Mouse (Mus musculus) c-Kit-negative CD71-positive TER-119-positive erythroid progenitor cells, embryonic 14.5 days (primary cell): ENCODE results near the gene Milr1.
"Not testable (repeated sequence)": the region's sequence is repeated elsewhere in the genome, so short reads cannot be mapped to it uniquely, and the experiment has no call there.

Experiments
- DNase-seq: peaks from one replicate; pipeline ENCODE4 v3.0.0-alpha.2; 2013; ENCODE audit warnings: low read depth, low spot score

Gene Milr1

GRCm38 (mm10) chr11:106751039-106752018 is at the start of gene Milr1:
Milr1 (plus strand) TSS chr11:106751226.
- DNase-seq: no peak

DNA sequence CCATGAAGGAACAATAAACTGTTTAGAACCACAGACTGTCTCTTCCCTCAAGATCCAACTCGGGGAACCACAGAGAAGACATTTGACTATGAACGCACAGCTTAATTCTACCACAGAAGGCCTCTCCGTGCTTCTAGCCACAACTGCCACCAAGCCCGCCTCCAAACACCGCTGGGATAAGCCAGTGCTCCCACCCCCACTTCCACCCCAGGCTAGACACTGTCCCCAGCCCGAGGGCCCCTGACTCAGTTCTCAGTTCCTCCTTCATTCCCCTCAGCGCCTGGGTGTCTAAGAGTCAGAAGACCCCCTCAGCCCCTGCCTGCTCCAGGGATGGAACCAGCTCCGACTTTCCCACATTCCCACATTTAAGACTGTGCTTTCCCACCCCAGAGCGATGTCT is 49.4 kb upstream of the Milr1 start:
- no peak for DNase-seq

DNA sequence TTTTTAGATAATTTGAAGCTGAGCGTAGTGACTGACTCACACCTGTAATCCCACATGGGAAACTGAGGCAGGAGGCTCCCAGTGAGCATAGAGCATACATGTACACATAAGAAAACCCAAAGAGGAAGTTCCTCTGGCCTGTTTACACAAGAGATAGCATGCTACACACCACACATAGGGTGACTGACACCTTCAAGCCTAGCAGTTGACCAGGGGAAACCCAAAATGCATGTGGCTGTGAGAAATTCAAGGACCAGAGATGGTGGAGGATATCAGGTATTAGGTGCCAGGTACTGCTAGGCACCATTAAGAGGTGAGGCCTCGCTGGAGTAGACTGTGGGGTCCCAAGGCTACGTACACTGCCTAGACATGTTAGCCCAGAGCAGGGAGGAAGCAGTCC is 48.4 kb upstream of the Milr1 start:
- DNase-seq: no peak

GRCm38 (mm10) chr11:106703931-106704330 is 47.1 kb upstream of the Milr1 start:
- DNase-seq: no peak

- DNase-seq: no peak
Measured at GRCm38 (mm10) chr11:106704399-106705111, 46.5 kb upstream of the Milr1 start.

DNA sequence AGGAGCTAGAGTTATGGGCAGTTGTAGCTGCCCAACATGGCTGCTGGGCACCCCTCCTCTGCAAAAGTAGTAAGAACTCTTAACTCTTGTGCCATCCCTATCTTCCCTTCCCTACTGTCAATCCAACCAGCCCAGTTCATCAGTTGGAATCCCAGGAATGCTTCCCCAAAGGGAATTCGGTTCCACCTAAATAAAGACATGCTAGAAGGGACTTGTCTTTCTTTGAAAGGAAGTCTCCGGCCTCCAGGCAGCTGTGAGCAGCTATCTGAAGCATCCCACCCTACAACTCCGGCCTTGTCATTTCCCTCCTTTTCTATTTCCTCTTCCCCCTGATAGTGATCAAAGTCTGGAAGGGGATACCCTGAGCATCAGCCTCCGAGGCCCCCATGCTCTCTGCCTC is 44.8 kb upstream of the Milr1 start:
- no peak for DNase-seq

- no peak for DNase-seq
Measured at GRCm38 (mm10) chr11:106707085-106707484, 43.9 kb upstream of the Milr1 start.

DNA sequence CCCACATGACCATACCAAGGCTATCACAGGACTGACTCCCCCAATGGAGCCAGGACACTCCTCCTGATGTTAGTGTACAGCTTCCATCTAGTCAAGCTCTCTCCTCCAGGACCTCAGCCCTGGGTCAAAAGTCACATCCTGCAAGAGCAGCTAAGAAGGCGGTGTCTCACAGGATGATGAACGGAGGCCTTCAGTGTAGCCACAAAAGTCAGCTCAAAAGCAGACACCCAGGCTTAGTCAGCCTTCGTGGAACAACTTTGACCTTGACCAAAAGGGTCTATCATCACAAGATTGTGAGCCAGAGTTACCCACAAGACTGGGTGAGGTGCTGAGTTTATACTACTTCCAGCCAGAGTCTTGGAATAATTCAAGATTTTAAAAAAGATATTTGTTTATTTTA is 43.2 kb upstream of the Milr1 start:
- no peak for DNase-seq

GRCm38 (mm10) chr11:106709227-106709985 is 41.6 kb upstream of the Milr1 start:
- no peak for DNase-seq

DNA sequence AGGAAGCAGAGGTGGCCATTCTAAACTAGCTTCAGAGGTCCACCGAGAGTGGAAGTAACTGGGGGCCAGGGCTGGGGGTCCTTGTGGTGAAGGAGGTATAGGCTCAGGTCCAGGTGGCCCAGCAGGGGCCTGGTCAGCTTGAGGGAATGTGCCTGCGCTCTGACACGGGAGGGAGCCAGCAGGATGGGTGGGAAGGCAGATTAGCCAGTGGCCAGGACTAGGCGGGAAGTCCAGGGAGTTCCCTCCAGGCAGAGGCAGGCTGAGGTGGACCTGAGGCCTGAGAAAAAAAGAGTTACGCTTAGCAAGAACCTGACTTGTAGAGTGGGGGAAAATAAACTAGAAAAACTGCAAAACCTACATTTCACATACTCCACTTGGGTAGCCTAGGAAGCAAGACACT is 40.2 kb upstream of the Milr1 start:
- no peak for DNase-seq

DNA sequence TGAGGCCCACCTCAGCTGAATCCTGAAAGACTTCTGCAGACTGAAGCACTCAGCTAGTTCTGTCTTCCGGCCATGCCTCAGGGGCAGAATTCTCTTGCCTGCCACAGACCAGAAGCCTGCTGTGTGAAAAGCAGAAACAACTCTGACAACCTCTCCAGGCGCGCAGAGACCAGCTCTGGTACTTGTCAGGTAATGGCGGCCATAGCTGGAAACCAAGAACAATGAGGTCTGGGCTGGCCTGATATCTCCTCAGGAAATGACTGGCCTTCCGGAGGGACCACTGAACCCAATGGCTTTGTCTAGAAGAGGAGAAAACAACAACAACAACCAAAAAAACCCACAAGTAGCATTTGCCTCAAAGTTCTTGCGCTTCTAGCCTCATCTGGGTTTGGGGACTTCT is 36.0 kb upstream of the Milr1 start:
- no peak for DNase-seq

DNA sequence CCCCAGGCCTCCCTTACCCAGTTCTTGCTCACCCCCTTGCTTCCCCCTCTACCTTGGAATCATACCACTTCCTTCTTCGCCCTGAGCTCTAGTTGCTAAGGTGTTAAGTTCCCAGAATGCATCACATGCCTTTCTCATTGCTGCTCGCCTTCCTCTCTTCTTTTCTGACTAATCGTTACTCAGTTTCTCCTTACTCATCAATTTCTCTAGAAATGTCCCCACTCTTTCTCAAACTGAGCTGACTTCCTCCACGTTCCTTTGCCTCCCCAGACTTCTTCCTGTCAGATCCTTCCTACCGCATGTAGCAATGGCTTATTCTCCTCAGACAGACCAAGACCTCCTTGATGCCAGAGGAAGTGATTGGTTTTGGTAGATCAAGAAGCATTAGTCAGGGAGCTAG is 34.5 kb upstream of the Milr1 start:
- no peak for DNase-seq

- DNase-seq: no peak
Measured at GRCm38 (mm10) chr11:106720379-106720778, 30.6 kb upstream of the Milr1 start.

DNA sequence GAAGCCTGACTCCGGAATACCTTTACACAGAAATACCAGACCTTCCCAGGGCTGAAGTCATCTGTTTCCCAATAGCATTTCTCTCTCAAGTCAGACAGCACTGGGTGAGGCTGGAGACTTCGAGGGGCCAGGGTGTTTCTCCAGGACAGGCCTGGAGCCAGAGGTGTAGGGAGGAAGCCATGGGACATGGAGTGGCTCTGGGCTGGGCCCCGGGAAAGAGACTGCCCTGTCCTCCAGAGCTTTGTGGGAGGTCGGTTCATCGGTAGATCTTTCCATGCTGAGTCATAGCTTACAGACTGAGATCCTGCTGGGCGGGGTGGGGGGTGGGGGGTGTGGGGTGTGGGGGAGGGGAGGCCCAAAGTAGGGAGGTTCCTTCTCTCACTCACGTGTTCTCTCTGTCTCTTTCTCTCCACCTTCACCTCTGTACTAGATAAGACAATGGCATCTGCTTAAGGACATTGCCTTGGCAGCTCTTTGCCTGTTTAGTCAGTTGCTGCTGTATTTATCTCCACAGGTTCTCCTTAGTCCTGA is 28.1 kb upstream of the Milr1 start:
- no peak for DNase-seq

DNA sequence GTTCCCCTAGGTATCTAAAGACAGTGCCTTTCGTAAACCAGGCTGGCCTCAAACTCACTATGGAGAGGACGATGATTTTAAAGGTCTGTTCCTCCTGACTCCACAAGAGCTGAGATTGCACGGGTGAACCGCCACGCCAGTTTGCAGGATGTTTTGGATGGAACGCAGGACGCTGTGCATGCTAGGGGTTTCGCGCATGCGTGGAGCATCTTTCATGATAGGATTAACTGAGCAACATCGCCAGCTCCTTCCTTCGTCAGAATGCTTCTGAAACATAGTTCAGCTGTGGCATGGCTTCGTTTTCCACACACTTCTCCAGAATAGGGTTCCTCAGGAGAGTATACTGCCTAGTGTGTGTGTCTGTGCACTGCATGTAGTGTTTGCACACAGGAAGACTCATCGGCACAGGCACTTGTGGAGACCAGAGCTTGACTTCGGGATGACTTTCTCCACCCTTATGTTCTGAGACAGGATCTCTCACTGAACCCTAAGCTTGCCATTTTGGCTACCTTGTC is 27.4 kb upstream of the Milr1 start:
- no peak for DNase-seq

- DNase-seq: no peak
Measured at GRCm38 (mm10) chr11:106724176-106724915, 26.7 kb upstream of the Milr1 start.

DNA sequence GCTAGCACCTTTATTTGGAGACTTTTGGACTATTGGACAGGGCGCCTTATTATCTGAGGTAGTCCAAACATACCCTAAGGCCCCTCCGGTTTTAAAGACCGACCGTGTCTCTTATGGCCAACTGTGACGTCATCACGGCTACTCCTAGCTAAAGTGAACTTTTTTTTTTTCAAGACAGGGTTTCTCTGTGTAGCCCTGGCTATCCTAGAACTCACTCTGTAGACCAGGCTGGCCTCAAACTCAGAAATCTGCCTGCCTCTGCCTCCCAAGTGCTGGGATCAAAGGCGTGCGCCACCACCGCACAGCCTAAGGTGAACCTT is 26.1 kb upstream of the Milr1 start:
- not testable (repeated sequence) for DNase-seq

DNA sequence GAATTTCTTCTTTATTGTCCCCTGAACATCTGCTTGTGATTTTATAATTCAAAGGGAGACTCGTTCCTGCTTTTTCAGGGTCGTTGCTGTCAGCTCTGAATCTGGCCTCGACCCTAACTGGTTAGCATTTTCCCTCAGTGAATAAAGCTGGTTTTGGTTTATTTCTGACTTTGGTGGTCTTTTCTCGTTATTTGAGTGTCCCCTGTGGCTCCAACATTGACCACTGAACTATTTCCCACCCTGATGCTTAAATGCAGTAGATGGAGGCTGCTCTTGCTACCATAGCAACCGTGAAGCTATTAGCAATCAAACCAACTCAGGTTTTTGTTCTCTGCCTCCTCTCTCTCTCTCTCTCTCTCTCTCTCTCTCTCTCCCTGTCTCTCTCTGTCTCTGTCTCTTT is 23.1 kb upstream of the Milr1 start:
- DNase-seq: no peak

GRCm38 (mm10) chr11:106728402-106729366 is 22.3 kb upstream of the Milr1 start:
- no peak for DNase-seq

DNA sequence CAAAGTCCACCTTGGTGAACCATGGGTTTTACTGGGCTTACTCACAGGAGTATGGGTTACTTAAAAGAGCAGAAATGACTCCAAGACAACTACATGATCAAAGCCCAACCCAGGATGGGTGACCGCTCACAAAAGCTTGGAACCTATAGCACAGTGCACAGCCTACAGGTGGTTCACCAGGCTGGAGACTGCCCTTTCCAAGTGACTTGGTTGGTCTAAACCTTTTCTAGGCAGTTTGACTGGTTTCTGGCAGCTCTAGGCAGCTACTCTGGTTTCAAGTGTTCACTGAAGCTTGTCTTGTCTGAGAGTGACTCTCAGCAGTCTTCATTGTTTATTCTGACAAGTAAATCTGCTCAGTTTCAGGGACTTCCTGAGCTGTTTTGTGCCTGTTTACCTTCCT is 21.4 kb upstream of the Milr1 start:
- no peak for DNase-seq
